Mouse (Mus musculus): ENCODE results near the gene Mrps7. TPM values are rescaled to one million over a fixed set of nuclear protein-coding genes. Genes with fewer than 3 reads are reported as not detected.
A peak's percentile ranks its signal among the peaks of the same experiment; 100 is the strongest.
"Not testable (repeated sequence)": the region's sequence is repeated elsewhere in the genome, so short reads cannot be mapped to it uniquely, and the experiment has no call there.

Gene Mrps7
- polyA plus RNA-seq, 1 experiment from 2014 or later = 79.2 TPM

- no peak for ATAC-seq (ENCODE audit: extremely low read depth, insufficient number of reproducible peaks, low FRiP score, low TSS enrichment)
- Histone ChIP-seq H3K4me2 (no peak overlapping the region), H3K9me3 (no peaks in the 10 kb centered on the region), H3K9ac (no peak overlapping the region), H3K27me3 (replicated peaks) (no peaks in the 10 kb centered on the region), H3K4me3 (no peak overlapping the region), H3K36me3 (peaks cover 30% of the 10 kb centered on the region), H3K4me1 (peaks cover 16% of the 10 kb centered on the region), H3K27ac (replicated peaks) (no peak overlapping the region)
- 45% methylated on average over 14 of the region's 14 CpGs for WGBS
Measured at GRCm38 (mm10) chr11:115640978-115641663, 37.4 kb downstream of the Mrps7 start.

DNA sequence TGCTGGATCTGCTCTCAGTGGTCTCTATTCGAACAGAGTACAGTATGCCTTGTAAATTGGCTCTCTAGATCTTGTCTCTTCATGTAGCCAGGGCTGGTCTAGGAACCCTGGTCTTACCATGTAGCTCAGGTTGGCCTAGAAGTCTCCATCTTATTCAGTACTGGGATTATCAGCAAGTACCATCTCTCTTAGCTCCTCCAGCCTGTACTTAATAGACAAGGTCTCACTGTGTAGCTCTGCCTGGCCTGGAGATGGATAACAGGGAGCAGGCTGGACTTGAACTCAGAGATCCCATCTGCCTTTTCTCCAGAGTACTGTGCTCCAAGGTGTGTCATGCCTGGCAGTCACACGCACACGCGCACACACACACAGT, 37.9 kb downstream of the Mrps7 start:
- Histone ChIP-seq H3K9ac (no peak overlapping the region), H3K4me2 (no peak overlapping the region), H3K36me3 (peaks cover 35% of the 10 kb centered on the region), H3K27ac (replicated peaks) (no peak overlapping the region), H3K27me3 (replicated peaks) (no peaks in the 10 kb centered on the region), H3K9me3 (no peaks in the 10 kb centered on the region), H3K4me3 (no peak overlapping the region), H3K4me1 (peaks cover 16% of the 10 kb centered on the region)
- ATAC-seq (ENCODE audit: extremely low read depth, insufficient number of reproducible peaks, low FRiP score, low TSS enrichment) = no peak
- WGBS = 90% methylated on average over 4 of the region's 4 CpGs

GRCm38 (mm10) chr11:115642705-115643104, 39.0 kb downstream of the Mrps7 start:
- Histone ChIP-seq H3K9me3 (no peaks in the 10 kb centered on the region), H3K4me2 (no peak overlapping the region), H3K27me3 (replicated peaks) (no peaks in the 10 kb centered on the region), H3K4me1 (peaks cover 16% of the 10 kb centered on the region), H3K36me3 (peaks cover 45% of the 10 kb centered on the region), H3K4me3 (no peak overlapping the region), H3K27ac (replicated peaks) (no peak overlapping the region), H3K9ac (no peak overlapping the region)
- 100% methylated on average over 2 of the region's 2 CpGs for WGBS
- ATAC-seq (ENCODE audit: extremely low read depth, insufficient number of reproducible peaks, low FRiP score, low TSS enrichment) = no peak

DNA sequence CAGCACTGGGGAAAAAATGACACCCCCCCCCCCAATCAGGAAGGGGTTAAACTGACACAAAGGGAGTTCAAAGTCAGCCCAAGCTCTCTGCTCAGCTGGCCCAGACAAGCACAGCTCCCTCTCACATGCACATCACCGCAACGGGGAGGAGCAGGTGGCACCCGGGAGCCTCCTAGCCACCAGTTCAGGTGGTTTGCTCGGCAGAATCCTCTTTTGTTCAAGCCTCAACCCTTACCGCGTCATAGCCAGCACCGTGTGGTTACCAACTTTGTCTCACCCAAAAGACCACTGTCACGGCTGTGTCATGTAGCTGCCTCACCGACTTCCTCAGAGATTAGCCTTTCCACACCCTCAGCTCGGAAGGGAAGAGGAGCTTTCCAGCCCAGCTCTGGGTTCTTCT, 39.5 kb downstream of the Mrps7 start:
- ATAC-seq (ENCODE audit: extremely low read depth, insufficient number of reproducible peaks, low FRiP score, low TSS enrichment) = no peak

GRCm38 (mm10) chr11:115644308-115644707, 40.6 kb downstream of the Mrps7 start:
- H3K9me3 ChIP-seq = no peaks in the 10 kb centered on the region
- H3K4me1 ChIP-seq = peaks cover 16% of the 10 kb centered on the region
- H3K27ac ChIP-seq (replicated peaks) = no peak overlapping the region
- no peaks in the 10 kb centered on the region for H3K27me3 ChIP-seq (replicated peaks)
- WGBS = 92% methylated on average over 13 of the region's 13 CpGs
- no peak overlapping the region for H3K9ac ChIP-seq
- H3K4me3 ChIP-seq = no peak overlapping the region
- ATAC-seq (ENCODE audit: extremely low read depth, insufficient number of reproducible peaks, low FRiP score, low TSS enrichment) = no peak
- peaks cover 61% of the 10 kb centered on the region for H3K36me3 ChIP-seq
- H3K4me2 ChIP-seq = no peak overlapping the region

More for the DNA sequence above, 39.5 kb downstream of the Mrps7 start:
- Histone ChIP-seq H3K4me2 (no peak overlapping the region), H3K36me3 (peaks cover 50% of the 10 kb centered on the region), H3K27ac (replicated peaks) (no peak overlapping the region), H3K27me3 (replicated peaks) (no peaks in the 10 kb centered on the region), H3K4me1 (peaks cover 16% of the 10 kb centered on the region), H3K4me3 (no peak overlapping the region), H3K9me3 (no peaks in the 10 kb centered on the region), H3K9ac (no peak overlapping the region)
- WGBS = 67% methylated on average over 10 of the region's 10 CpGs

- H3K27me3 ChIP-seq (replicated peaks); ATAC-seq (ENCODE audit: extremely low read depth, insufficient number of reproducible peaks, low FRiP score, low TSS enrichment); H3K9ac ChIP-seq; H3K9me3 ChIP-seq; H3K4me3 ChIP-seq; H3K4me2 ChIP-seq; H3K27ac ChIP-seq (replicated peaks): not testable (repeated sequence)
- WGBS = 80% methylated on average over 14 of the region's 14 CpGs
- H3K4me1 ChIP-seq = peaks cover 23% of the 10 kb centered on the region
- H3K36me3 ChIP-seq = peaks cover 68% of the 10 kb centered on the region
Measured at GRCm38 (mm10) chr11:115645498-115645897, 41.8 kb downstream of the Mrps7 start.

GRCm38 (mm10) chr11:115646439-115646838, 42.7 kb downstream of the Mrps7 start:
- no peak for ATAC-seq (ENCODE audit: extremely low read depth, insufficient number of reproducible peaks, low FRiP score, low TSS enrichment)
- H3K27ac ChIP-seq (replicated peaks) = no peak overlapping the region
- H3K4me1 ChIP-seq = peaks cover 20% of the 10 kb centered on the region
- no peaks in the 10 kb centered on the region for H3K9me3 ChIP-seq
- 90% methylated on average over 9 of the region's 9 CpGs for WGBS
- H3K36me3 ChIP-seq = peaks cover 68% of the 10 kb centered on the region
- H3K9ac ChIP-seq = no peak overlapping the region
- no peaks in the 10 kb centered on the region for H3K27me3 ChIP-seq (replicated peaks)
- H3K4me2 ChIP-seq = no peak overlapping the region
- no peak overlapping the region for H3K4me3 ChIP-seq

- H3K4me2 ChIP-seq = no peak overlapping the region
- 52% methylated on average over 6 of the region's 6 CpGs for WGBS
- no peaks in the 10 kb centered on the region for H3K27me3 ChIP-seq (replicated peaks)
- H3K27ac ChIP-seq (replicated peaks) = no peak overlapping the region
- H3K9me3 ChIP-seq = no peaks in the 10 kb centered on the region
- no peak overlapping the region for H3K4me3 ChIP-seq
- no peak overlapping the region for H3K9ac ChIP-seq
- H3K4me1 ChIP-seq = peaks cover 22% of the 10 kb centered on the region
- H3K36me3 ChIP-seq = peaks cover 73% of the 10 kb centered on the region
- ATAC-seq (ENCODE audit: extremely low read depth, insufficient number of reproducible peaks, low FRiP score, low TSS enrichment) = no peak
Measured at GRCm38 (mm10) chr11:115647459-115647858, 43.7 kb downstream of the Mrps7 start.

- ATAC-seq (ENCODE audit: extremely low read depth, insufficient number of reproducible peaks, low FRiP score, low TSS enrichment) = no peak
- Histone ChIP-seq H3K4me3 (no peak overlapping the region), H3K27me3 (replicated peaks) (no peaks in the 10 kb centered on the region), H3K9ac (peak overlapping the region; percentile 61), H3K4me2 (no peak overlapping the region), H3K4me1 (peaks cover 42% of the 10 kb centered on the region), H3K9me3 (no peaks in the 10 kb centered on the region), H3K27ac (replicated peaks) (peak overlapping the region; percentile 62), H3K36me3 (peaks cover 69% of the 10 kb centered on the region)
- 55% methylated on average over 10 of the region's 10 CpGs for WGBS
Measured at GRCm38 (mm10) chr11:115649706-115650105, 46.0 kb downstream of the Mrps7 start.

GRCm38 (mm10) chr11:115651680-115652079, 48.0 kb downstream of the Mrps7 start:
- Histone ChIP-seq H3K4me2 (no peak overlapping the region), H3K27me3 (replicated peaks) (no peaks in the 10 kb centered on the region), H3K27ac (replicated peaks) (no peak overlapping the region), H3K9ac (no peak overlapping the region), H3K4me3 (no peak overlapping the region), H3K36me3 (peaks cover 56% of the 10 kb centered on the region), H3K9me3 (no peaks in the 10 kb centered on the region), H3K4me1 (peaks cover 42% of the 10 kb centered on the region)
- 85% methylated on average over 3 of the region's 3 CpGs for WGBS
- no peak for ATAC-seq (ENCODE audit: extremely low read depth, insufficient number of reproducible peaks, low FRiP score, low TSS enrichment)

GRCm38 (mm10) chr11:115653194-115653593, 49.5 kb downstream of the Mrps7 start:
- H3K4me3 ChIP-seq = no peak overlapping the region
- H3K4me2 ChIP-seq = peak overlapping the region; percentile 48
- H3K9ac ChIP-seq = peak overlapping the region; percentile 66
- no peak for ATAC-seq (ENCODE audit: extremely low read depth, insufficient number of reproducible peaks, low FRiP score, low TSS enrichment)
- H3K4me1 ChIP-seq = peaks cover 42% of the 10 kb centered on the region
- no peaks in the 10 kb centered on the region for H3K9me3 ChIP-seq
- H3K36me3 ChIP-seq = peaks cover 42% of the 10 kb centered on the region
- no peaks in the 10 kb centered on the region for H3K27me3 ChIP-seq (replicated peaks)
- peak overlapping the region; percentile 91 for H3K27ac ChIP-seq (replicated peaks)
- WGBS = 34% methylated on average over 3 of the region's 3 CpGs

GRCm38 (mm10) chr11:115654128-115654527, 50.4 kb downstream of the Mrps7 start:
- Histone ChIP-seq H3K36me3 (peaks cover 32% of the 10 kb centered on the region), H3K4me1 (peaks cover 39% of the 10 kb centered on the region)
- 28% methylated on average over 2 of the region's 2 CpGs for WGBS

More at GRCm38 (mm10) chr11:115654128-115654527, 50.4 kb downstream of the Mrps7 start:
- Histone ChIP-seq H3K27ac (replicated peaks) (no peak overlapping the region), H3K4me2 (no peak overlapping the region), H3K9me3 (no peaks in the 10 kb centered on the region), H3K9ac (no peak overlapping the region), H3K27me3 (replicated peaks) (no peaks in the 10 kb centered on the region), H3K4me3 (no peak overlapping the region)
- no peak for ATAC-seq (ENCODE audit: extremely low read depth, insufficient number of reproducible peaks, low FRiP score, low TSS enrichment)
